Mouse (Mus musculus) brain, adult 2 months (tissue): ENCODE measurements at regions not wholly inside any gene's neighbourhood (a gene's known extent, or its start where the extent isn't known, plus 50 kb on each side); places are given as distances from the start of the nearest gene placed in this dataset.

Experiments
- DNase-seq: peaks from one replicate; pipeline ENCODE4 v3.0.0; 2011; ENCODE audit warnings: low read depth, low spot score

DNA sequence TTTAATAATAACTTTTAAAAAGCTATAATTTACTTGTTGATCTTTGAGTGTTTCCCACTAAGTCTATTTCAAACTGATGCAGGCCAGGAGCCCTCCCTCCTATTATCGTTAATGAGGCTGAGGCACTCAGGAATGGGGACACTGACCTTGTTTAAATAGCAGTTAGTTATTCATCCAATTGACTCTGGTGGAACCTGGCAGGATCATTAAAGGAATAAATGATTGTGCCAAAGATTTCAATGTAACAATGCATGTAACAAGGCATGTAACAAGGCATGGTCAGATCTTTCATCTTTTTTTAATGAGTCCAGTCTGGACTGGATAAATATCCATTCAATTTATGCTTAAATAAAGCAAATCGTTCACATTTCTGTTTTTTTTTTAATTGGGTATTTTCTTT lies 393.6 kb upstream of the Gm10800 start:
- no peak for DNase-seq

GRCm38 (mm10) chr2:99046557-99047233 lies 379.6 kb upstream of the Gm10800 start:
- peak; percentile 3 for DNase-seq

GRCm38 (mm10) chr2:98996621-98997020 lies 329.5 kb upstream of the Gm10800 start:
- DNase-seq, result no peak

- DNase-seq, result peak; percentile 1
These were observed 328.4 kb upstream of the Gm10800 start for GRCm38 (mm10) chr2:98995456-98995855.

GRCm38 (mm10) chr2:98954585-98954984 lies 287.5 kb upstream of the Gm10800 start:
- DNase-seq, result no peak
